Mouse (Mus musculus) heart, postnatal 10 days (tissue): ENCODE measurements around the gene Tbcb. TPM values are rescaled to one million over a fixed set of nuclear protein-coding genes. Genes with fewer than 3 reads are reported as not detected.
"Not testable (repeated sequence)": the region's sequence is repeated elsewhere in the genome, so short reads cannot be mapped to it uniquely, and the experiment has no call there.

Source experiments
- DNase-seq, 2 experiments: peaks; one replicate each; pipeline ENCODE4 v3.0.0; 2021
- intact Hi-C: fragments of 180-260 bp; cut with DNase I; formaldehyde crosslinking; loops from one replicate; pipeline ENCODE4 v1.15.1; 2025
- total RNA-seq, 2 experiments: library from RNA; stranded (reverse); gene quantifications; 2 replicates each; pipeline ENCODE4 v1.2.3; 2021

Tbcb gene
- total RNA-seq, result 10 to 100 TPM; 68.5 to 76.1 TPM

DNA sequence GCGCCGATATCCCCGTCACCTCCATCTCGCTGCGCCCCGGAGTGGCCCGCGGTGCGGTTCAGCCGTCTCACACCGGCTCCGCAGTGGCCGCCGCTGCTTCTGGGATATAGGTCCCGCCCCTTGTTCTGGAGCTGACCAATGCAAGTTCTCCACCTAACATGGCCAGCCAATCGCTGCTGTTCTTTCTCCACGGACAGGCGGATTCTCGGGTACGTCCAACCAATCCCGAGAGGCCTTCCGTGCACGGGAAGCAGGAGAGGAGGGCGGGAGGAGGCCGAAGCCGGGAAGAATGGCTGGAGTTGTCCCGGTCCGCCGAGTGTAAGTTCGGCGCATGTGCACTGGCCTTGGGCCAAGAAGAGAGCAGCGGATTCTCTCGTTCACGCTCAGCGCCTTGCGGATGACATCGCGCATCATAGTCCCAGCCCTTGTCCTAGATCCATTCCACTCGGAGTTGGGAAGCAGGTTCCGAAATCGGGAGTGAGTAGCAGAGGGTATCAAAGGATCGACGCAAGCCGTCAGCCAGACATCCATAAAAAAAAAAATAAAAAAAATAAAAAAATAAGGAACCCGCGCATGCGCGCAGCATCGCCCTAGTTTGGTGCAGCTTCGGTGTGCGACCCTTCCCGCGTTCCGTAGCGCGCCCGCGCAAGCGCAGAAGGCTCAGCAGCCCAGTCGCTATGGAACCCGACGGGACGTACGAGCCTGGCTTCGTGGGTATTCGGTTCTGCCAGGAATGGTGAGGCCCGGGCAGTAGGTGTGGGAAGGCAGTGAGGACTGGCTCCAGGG is at the start of gene Tbcb, which contains the start of gene Polr2i:
Gene Tbcb, minus strand, starts transcription at position 604 of the 786 bp plus-strand sequence.
Gene Polr2i, plus strand, starts transcription at position 280 of the 786 bp plus-strand sequence.
- DNase-seq, result peak; percentile 99
- intact Hi-C loops, result no loop called here

- intact Hi-C loops, result no loop called here
- no peak for DNase-seq
Observed at GRCm38 (mm10) chr7:30281522-30281921, 49.5 kb upstream of the Tbcb start.

GRCm38 (mm10) chr7:30280670-30281138 is 48.6 kb upstream of the Tbcb start:
- intact Hi-C loops, result no loop called here
- DNase-seq, result peak; percentile 91 to 92

DNA sequence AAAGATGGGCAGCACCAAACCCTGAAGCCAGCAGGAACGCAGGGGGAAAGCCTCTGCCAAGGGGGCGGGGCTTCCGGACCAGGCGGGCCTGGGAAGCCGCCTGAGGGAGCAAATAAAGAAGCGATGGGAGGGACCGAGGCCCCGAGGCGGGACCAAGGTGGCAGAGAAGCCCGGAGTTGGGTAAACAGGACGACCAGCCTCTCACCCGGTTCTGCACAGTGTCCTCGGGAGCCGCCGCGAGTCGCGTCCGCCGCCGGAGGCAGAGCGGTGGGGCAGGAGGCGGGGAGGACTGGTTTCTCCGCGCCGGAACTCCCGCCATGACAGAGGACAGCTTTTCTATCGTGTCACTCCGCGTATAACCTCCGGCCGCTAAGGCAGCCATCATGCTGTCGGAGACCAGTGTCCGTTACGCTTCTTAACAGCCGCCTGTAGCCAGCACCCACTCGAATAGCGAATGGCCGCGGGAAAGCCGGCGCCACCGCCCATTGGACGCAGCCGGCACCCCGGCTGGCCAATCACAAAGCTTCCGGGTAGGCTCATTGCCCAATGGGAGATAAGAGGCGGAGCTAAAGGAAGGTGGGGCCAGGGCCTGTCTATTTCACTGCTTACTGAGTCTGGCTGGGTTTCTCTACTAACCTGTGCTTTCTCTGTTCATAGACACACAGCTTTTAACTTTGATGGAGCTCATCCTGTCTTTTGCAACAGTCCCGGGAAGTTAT is 48.0 kb upstream of the Tbcb start, which contains the start of the genes Thap8 and Wdr62:
Gene Thap8, plus strand, starts transcription at position 144 of the 719 bp plus-strand sequence.
Gene Wdr62, minus strand, starts transcription at position 469 of the 719 bp plus-strand sequence.
- intact Hi-C loops, result no loop called here
- peak; percentile 95 for DNase-seq

- no peak for DNase-seq
Observed at GRCm38 (mm10) chr7:30279536-30279935, 47.5 kb upstream of the Tbcb start.

DNA sequence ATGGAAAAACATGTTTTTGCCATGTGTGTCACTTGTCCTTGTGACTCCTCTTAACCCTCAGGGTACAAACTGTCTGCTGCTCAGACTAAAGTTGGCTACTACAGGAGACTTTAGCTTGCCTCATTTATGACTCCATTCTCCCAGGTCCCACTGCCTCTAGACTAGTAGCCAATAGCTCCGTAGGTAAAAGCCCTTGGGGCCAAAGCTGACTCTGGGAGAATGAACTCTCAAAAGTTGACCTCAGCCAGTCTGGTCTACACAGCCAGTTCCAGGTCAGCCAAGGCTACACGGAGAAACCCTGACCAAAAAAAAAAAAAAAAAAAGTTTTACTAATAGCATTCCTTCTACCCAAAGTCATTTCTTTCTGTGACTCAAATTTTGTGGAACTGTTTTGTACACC is 46.8 kb upstream of the Tbcb start:
- intact Hi-C loops, result no loop called here
- DNase-seq, result no peak

More at GRCm38 (mm10) chr7:30279536-30279935, 47.5 kb upstream of the Tbcb start:
- intact Hi-C loops, result no loop called here

GRCm38 (mm10) chr7:30274383-30274782 is 42.3 kb upstream of the Tbcb start:
- intact Hi-C loops, result no loop called here
- DNase-seq, result no peak

DNA sequence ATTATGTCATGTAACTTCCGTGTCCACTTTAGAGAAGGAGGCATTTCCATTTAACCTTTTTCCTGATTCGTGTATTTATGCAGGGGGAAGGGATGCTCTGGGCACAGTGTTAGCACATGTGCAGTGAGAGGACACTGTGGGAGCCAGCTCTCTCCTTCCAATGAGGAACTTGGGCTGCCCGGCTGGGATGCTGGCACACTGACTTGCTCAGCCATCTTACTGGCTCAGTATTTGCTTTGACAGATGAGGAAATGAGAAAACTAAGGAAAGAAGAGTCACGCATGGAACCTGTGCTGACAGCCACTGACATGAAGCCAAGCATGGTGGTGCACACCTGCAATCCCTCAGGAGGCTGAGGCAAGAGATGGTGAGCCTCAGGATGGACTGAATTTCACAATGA is 37.6 kb upstream of the Tbcb start:
- intact Hi-C loops, result no loop called here
- DNase-seq, result no peak

DNA sequence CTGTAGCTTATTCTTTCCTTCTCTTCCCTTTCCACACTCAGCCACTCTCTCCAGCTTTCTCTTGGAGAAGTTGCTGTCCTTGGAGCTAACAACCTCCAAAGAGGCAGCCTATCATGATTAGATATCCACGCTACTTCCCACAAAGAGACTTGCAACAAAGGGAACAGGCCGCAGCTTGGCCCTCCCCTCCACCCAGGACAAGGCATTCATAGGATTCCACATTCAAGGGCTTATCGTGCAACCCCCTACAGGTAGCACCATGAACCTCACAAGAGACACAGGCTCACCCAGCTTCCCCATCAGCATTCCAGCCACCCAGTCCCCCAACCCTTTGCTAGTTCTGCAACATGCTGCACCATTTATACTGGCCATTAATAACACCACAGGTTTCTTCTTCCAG is 34.7 kb upstream of the Tbcb start:
- no peak for DNase-seq
- intact Hi-C loops, result no loop called here

GRCm38 (mm10) chr7:30265935-30266334 is 33.9 kb upstream of the Tbcb start:
- DNase-seq, result no peak
- intact Hi-C loops, result no loop called here

GRCm38 (mm10) chr7:30265531-30265930 is 33.5 kb upstream of the Tbcb start:
- intact Hi-C loops, result no loop called here
- DNase-seq, result no peak

- DNase-seq, result no peak
- intact Hi-C loops, result no loop called here
Observed at GRCm38 (mm10) chr7:30265041-30265440, 33.0 kb upstream of the Tbcb start.

- intact Hi-C loops, result no loop called here
- DNase-seq, result peak; percentile 16 to 19
Observed at GRCm38 (mm10) chr7:30251956-30252954, 20.2 kb upstream of the Tbcb start.

DNA sequence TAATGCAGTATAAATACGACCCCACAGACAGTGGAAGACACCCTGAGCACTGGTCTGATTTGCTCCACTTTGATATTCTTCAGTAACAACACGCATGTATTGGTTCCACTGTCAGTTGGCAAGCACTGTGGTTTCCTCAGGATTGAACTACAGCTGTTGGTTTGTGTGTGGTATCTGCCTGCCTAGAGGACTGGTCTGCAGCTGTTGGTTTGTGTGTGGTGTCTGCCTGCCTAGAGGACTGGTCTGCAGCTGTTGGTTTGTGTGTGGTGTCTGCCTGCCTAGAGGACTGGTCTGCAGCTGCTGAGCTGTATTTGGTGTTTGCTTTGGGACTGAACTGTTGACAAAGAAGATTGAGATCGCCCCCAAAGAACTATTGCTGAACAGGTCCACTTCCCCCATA is 5.3 kb upstream of the Tbcb start:
- DNase-seq, intact Hi-C loops: not testable (repeated sequence)

GRCm38 (mm10) chr7:30235625-30236024 is 3.6 kb upstream of the Tbcb start, which contains the start of gene Ovol3:
Gene Ovol3 (minus strand): TSS chr7:30235725.
- intact Hi-C loops, result no loop called here
- no peak for DNase-seq

DNA sequence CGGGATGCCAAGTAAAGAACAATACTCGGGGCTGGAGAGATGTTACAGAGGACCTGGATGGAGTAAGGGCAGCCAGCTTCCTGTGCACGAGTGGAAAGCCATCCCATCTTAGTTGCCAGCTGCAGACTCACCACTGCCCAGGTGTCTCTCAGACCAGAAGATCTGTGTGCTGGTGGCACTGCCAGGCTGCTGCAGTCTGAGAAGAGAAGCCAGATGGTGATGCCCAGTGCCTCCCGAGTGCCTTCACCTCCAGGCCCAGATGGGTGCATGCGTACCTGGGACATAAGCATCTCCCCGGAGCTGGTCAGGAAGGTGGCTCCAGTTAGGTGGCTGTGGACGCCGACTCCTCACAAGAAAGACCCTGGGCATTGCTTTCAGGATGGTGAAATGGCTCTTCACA is 3.0 kb upstream of the Tbcb start:
- intact Hi-C loops, result no loop called here
- no peak for DNase-seq

- intact Hi-C loops, result no loop called here
- DNase-seq, result no peak
Observed at GRCm38 (mm10) chr7:30234276-30234858, 2.3 kb upstream of the Tbcb start.

GRCm38 (mm10) chr7:30233387-30233786 is 1.3 kb upstream of the Tbcb start:
- intact Hi-C loops, result no loop called here

GRCm38 (mm10) chr7:30232631-30233148 is 618 bp upstream of the Tbcb start:
- DNase-seq, result peak; percentile 59 to 78

More at GRCm38 (mm10) chr7:30233387-30233786, 1.3 kb upstream of the Tbcb start:
- no peak for DNase-seq

GRCm38 (mm10) chr7:30231328-30231668 is 774 bp downstream of the Tbcb start:
- DNase-seq, result no peak
- intact Hi-C loops, result no loop called here

More at GRCm38 (mm10) chr7:30232631-30233148, 618 bp upstream of the Tbcb start:
- intact Hi-C loops, result no loop called here
